Mouse (Mus musculus): ENCODE measurements around the gene Wdr61. TPM values are rescaled to one million over a fixed set of nuclear protein-coding genes. Genes with fewer than 3 reads are reported as not detected.
"Not testable (repeated sequence)": the region's sequence is repeated elsewhere in the genome, so short reads cannot be mapped to it uniquely, and the experiment has no call there.

The Wdr61 gene
- polyA plus RNA-seq, 1 experiment from 2014 or later, result 151 TPM

GRCm38 (mm10) chr9:54691241-54691805 lies 43.0 kb downstream of the Wdr61 start:
- Histone ChIP-seq H3K4me3 (replicated peaks) (peak overlapping the region; percentile 35), H3K27me3 (peaks cover 16% of the 10 kb centered on the region), H3K4me2 (peak overlapping the region; percentile 62)
- WGBS, result 4% methylated on average over 31 of the region's 31 CpGs
- H3K9ac ChIP-seq; H3K36me3 ChIP-seq; H3K9me3 ChIP-seq (replicated peaks); H3K27ac ChIP-seq; H3K4me1 ChIP-seq: not testable (repeated sequence)
- ATAC-seq (replicated peaks; ENCODE audit: low FRiP score), result 0 out of 2 replicates have a peak, but pooled peaks have one; percentile 46

- H3K36me3 ChIP-seq; H3K4me3 ChIP-seq (replicated peaks); H3K27ac ChIP-seq; H3K9ac ChIP-seq; H3K4me1 ChIP-seq; H3K4me2 ChIP-seq; ATAC-seq (replicated peaks; ENCODE audit: low FRiP score); H3K9me3 ChIP-seq (replicated peaks): not testable (repeated sequence)
- WGBS, result 67% methylated on average over 2 of the region's 2 CpGs
- H3K27me3 ChIP-seq, result peaks cover 16% of the 10 kb centered on the region
Observed at GRCm38 (mm10) chr9:54690697-54691096, 43.6 kb downstream of the Wdr61 start.

- H3K9me3 ChIP-seq (replicated peaks), result no peaks in the 10 kb centered on the region
- no peak overlapping the region for H3K4me2 ChIP-seq
- no peak overlapping the region for H3K9ac ChIP-seq
- 61% methylated on average over 8 of the region's 8 CpGs for WGBS
- H3K4me3 ChIP-seq (replicated peaks), result no peak overlapping the region
- no peak overlapping the region for H3K27ac ChIP-seq
- H3K27me3 ChIP-seq, result peaks cover 16% of the 10 kb centered on the region
- H3K36me3 ChIP-seq, result no peaks in the 10 kb centered on the region
- no peak for ATAC-seq (replicated peaks; ENCODE audit: low FRiP score)
- H3K4me1 ChIP-seq, result 0 out of 2 replicates have a peak, but pooled peaks cover 3% of the 10 kb centered on the region
Observed at GRCm38 (mm10) chr9:54689446-54689845, 44.9 kb downstream of the Wdr61 start.

- Histone ChIP-seq H3K9me3 (replicated peaks) (no peaks in the 10 kb centered on the region), H3K4me3 (replicated peaks) (no peak overlapping the region), H3K36me3 (no peaks in the 10 kb centered on the region), H3K4me2 (no peak overlapping the region), H3K27ac (no peak overlapping the region), H3K27me3 (peaks cover 9% of the 10 kb centered on the region), H3K9ac (no peak overlapping the region), H3K4me1 (0 out of 2 replicates have a peak, but pooled peaks cover 3% of the 10 kb centered on the region)
- ATAC-seq (replicated peaks; ENCODE audit: low FRiP score), result no peak
- 48% methylated on average over 14 of the region's 14 CpGs for WGBS
Observed at GRCm38 (mm10) chr9:54687246-54688236, 46.8 kb downstream of the Wdr61 start.

- no peak overlapping the region for H3K27ac ChIP-seq
- H3K27me3 ChIP-seq, result no peaks in the 10 kb centered on the region
- no peak overlapping the region for H3K9ac ChIP-seq
- H3K9me3 ChIP-seq (replicated peaks), result no peaks in the 10 kb centered on the region
- no peak overlapping the region for H3K4me3 ChIP-seq (replicated peaks)
- 0 out of 2 replicates have a peak, but pooled peaks cover 3% of the 10 kb centered on the region for H3K4me1 ChIP-seq
- WGBS, result 66% methylated on average over 7 of the region's 7 CpGs
- ATAC-seq (replicated peaks; ENCODE audit: low FRiP score), result no peak
- no peak overlapping the region for H3K4me2 ChIP-seq
- no peaks in the 10 kb centered on the region for H3K36me3 ChIP-seq
Observed at GRCm38 (mm10) chr9:54683814-54684605, 50.3 kb downstream of the Wdr61 start.

GRCm38 (mm10) chr9:54682846-54683245 lies 51.5 kb downstream of the Wdr61 start:
- ATAC-seq (replicated peaks; ENCODE audit: low FRiP score), result no peak
- Histone ChIP-seq H3K4me1 (0 out of 2 replicates have a peak, but pooled peaks cover 3% of the 10 kb centered on the region), H3K9me3 (replicated peaks) (no peaks in the 10 kb centered on the region), H3K27ac (no peak overlapping the region), H3K36me3 (no peaks in the 10 kb centered on the region), H3K4me2 (no peak overlapping the region), H3K4me3 (replicated peaks) (no peak overlapping the region), H3K27me3 (0 out of 2 replicates have a peak, but pooled peaks cover 4% of the 10 kb centered on the region), H3K9ac (no peak overlapping the region)
- WGBS, result 66% methylated on average over 4 of the region's 4 CpGs

GRCm38 (mm10) chr9:54676531-54676986 lies 57.8 kb downstream of the Wdr61 start:
- Histone ChIP-seq H3K4me1 (peaks cover 4% of the 10 kb centered on the region; the same call in 1 of the 2 replicates), H3K4me2 (peak overlapping the region; percentile 78), H3K9me3 (replicated peaks) (no peaks in the 10 kb centered on the region), H3K27me3 (peaks cover 12% of the 10 kb centered on the region), H3K36me3 (no peaks in the 10 kb centered on the region), H3K4me3 (replicated peaks) (peak overlapping the region; percentile 42), H3K27ac (no peak overlapping the region), H3K9ac (peak overlapping the region; percentile 41; the same call in 1 of the 2 replicates)
- under 1% methylated on average over 14 of the region's 14 CpGs for WGBS
- ATAC-seq (replicated peaks; ENCODE audit: low FRiP score), result peak; percentile 79

GRCm38 (mm10) chr9:54673887-54674286 lies 60.4 kb downstream of the Wdr61 start:
- Histone ChIP-seq H3K27ac (no peak overlapping the region), H3K4me1 (peaks cover 4% of the 10 kb centered on the region; the same call in 1 of the 2 replicates), H3K9me3 (replicated peaks) (no peaks in the 10 kb centered on the region), H3K36me3 (no peaks in the 10 kb centered on the region), H3K4me2 (no peak overlapping the region), H3K27me3 (peaks cover 12% of the 10 kb centered on the region), H3K9ac (no peak overlapping the region), H3K4me3 (replicated peaks) (no peak overlapping the region)
- ATAC-seq (replicated peaks; ENCODE audit: low FRiP score), result no peak
- 86% methylated on average over 13 of the region's 13 CpGs for WGBS

- 75% methylated on average over 3 of the region's 3 CpGs for WGBS
- H3K36me3 ChIP-seq, result no peaks in the 10 kb centered on the region
Observed at GRCm38 (mm10) chr9:54671962-54672361, 62.4 kb downstream of the Wdr61 start.

GRCm38 (mm10) chr9:54668455-54668854 lies 65.9 kb downstream of the Wdr61 start:
- Histone ChIP-seq H3K9me3 (replicated peaks) (no peaks in the 10 kb centered on the region), H3K4me3 (replicated peaks) (no peak overlapping the region), H3K9ac (no peak overlapping the region), H3K27ac (no peak overlapping the region), H3K36me3 (no peaks in the 10 kb centered on the region), H3K4me1 (no peaks in the 10 kb centered on the region), H3K27me3 (no peaks in the 10 kb centered on the region), H3K4me2 (no peak overlapping the region)
- ATAC-seq (replicated peaks; ENCODE audit: low FRiP score), result no peak
- 88% methylated on average over 4 of the region's 4 CpGs for WGBS

More at GRCm38 (mm10) chr9:54671962-54672361, 62.4 kb downstream of the Wdr61 start:
- Histone ChIP-seq H3K9me3 (replicated peaks) (no peaks in the 10 kb centered on the region), H3K9ac (no peak overlapping the region), H3K4me3 (replicated peaks) (no peak overlapping the region), H3K4me1 (peaks cover 4% of the 10 kb centered on the region; the same call in 1 of the 2 replicates), H3K27me3 (peaks cover 1% of the 10 kb centered on the region; the same call in 1 of the 2 replicates), H3K4me2 (no peak overlapping the region), H3K27ac (no peak overlapping the region)
- no peak for ATAC-seq (replicated peaks; ENCODE audit: low FRiP score)

GRCm38 (mm10) chr9:54666116-54666515 lies 68.2 kb downstream of the Wdr61 start:
- Histone ChIP-seq H3K4me2 (no peak overlapping the region), H3K4me3 (replicated peaks) (no peak overlapping the region), H3K27ac (no peak overlapping the region), H3K4me1 (peaks cover 14% of the 10 kb centered on the region), H3K9ac (no peak overlapping the region), H3K27me3 (no peaks in the 10 kb centered on the region), H3K9me3 (replicated peaks) (no peaks in the 10 kb centered on the region), H3K36me3 (no peaks in the 10 kb centered on the region)
- no peak for ATAC-seq (replicated peaks; ENCODE audit: low FRiP score)
- WGBS, result 94% methylated on average over 3 of the region's 3 CpGs

Data from kidney, embryonic 15.5 days (tissue).